Mouse (Mus musculus): Measurements from ENCODE around the gene Phf7.

DNA sequence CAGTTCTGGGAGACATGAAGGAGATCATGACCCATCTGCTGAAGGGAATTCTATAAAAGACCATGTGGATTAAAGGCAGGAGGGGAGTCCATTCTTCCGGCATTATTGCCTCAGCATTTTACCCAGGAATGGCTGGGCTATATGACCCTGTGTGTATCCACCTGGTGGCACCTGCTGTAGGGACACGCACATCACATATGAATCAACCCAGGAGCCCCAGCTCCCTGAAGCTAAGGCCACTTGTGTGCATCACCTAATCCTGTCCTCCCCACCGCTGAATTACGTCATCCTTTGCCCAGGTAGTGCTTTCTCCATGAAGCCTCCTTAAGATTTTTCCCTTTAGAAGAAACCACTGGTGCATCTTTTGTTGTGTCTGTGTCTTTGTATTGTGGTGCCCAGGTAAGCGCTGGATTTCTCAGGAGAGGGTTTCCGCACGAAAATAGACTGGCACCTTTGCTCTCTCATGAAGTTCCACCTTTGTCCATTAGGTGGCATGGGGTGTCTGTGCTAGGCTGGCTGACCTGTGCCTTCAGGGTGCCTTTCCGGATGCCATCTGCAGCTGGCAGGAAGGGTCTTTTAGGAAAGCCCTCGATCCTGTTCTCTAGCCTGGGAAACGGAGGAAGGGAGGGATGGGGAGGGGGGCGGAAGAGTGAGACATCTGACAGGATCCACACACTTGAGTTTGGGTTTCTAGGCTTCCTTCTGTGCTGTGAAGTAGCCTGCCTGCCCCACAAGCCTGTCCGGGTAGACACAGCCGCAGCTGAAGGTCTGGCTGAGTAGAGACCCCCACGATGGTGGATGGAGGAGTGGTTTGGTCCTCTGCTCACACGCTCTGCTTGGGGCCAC lies 35.7 kb downstream of the Phf7 start:
- TF ChIP-seq CTCF (IDR thresholded peaks at IDR 0.05; ENCODE audit: low read depth) (peak; percentile 95), EP300 (IDR thresholded peaks at IDR 0.05; ENCODE audit: low read depth) (no peak)

Measured in liver, embryonic 14.5 days (tissue).